Mouse (Mus musculus) ES-Bruce4 (cell line): ENCODE measurements around the gene Dusp14.

ENCODE experiments used
- CTCF ChIP-seq: IDR thresholded peaks from one replicate; pipeline ENCODE4 v1.8.1; 2011; ENCODE audit warnings: low read depth, low read length
- EP300 ChIP-seq: IDR thresholded peaks from 2 replicates; pipeline ENCODE4 v1.6.1; 2011; ENCODE audit warnings: low read depth, low read length; ENCODE audit not compliant: insufficient read depth
- POLR2A ChIP-seq: IDR thresholded peaks from one replicate; pipeline ENCODE4 v1.8.1; 2011; ENCODE audit warnings: low read length; ENCODE audit not compliant: insufficient read depth

DNA sequence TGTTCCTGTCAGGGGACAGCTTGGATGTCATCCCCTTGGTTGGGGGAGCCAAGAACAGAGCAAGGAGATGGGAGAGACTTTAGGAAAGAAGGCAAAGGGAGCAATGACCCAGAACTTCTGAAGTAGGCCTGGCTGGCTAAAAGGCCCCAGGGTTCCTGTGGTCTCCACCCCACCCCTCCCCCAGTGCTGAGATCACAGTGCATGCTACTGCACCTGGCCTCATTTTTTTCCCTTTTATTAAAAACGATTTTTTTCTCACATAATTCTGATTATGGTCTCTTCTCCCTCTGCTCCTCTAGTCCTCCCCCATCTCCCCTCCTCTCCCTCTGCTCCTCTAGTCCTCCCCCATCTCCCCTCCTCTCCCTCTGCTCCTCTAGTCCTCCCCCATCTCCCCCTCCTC is 24.1 kb downstream of the Dusp14 start:
- TF ChIP-seq CTCF (no peak), POLR2A (no peak), EP300 (no peak)
